Mouse (Mus musculus) CH12.LX (cell line): ENCODE results near the gene Zbtb20. TPM values are rescaled to one million over a fixed set of nuclear protein-coding genes. Genes with fewer than 3 reads are reported as not detected.

ENCODE experiments used
- DNase-seq: peaks from one replicate; pipeline ENCODE4 v3.0.0-alpha.2; 2013; ENCODE audit errors: extremely low read depth
- H3K27ac ChIP-seq: 2 replicates; pipeline ENCODE4 v1.5.1; 2012; ENCODE audit warnings: low read depth, mild to moderate bottlenecking, control low read depth, moderate library complexity; ENCODE audit not compliant: insufficient read depth
- H3K27me3 ChIP-seq: replicated peaks from 2 replicates; pipeline ENCODE3; 2012; ENCODE audit warnings: inconsistent platforms
- H3K36me3 ChIP-seq, 2 experiments: replicated peaks in 1 of 2; 2 replicates each; pipeline versions ENCODE3 to v1.6.1; 2012; ENCODE audit warnings: inconsistent platforms in 1 of 2, low read length in 1 of 2, mild to moderate bottlenecking in 1 of 2, mixed read lengths in 1 of 2, moderate library complexity in 1 of 2; ENCODE audit not compliant: control insufficient read depth in 1 of 2, insufficient read depth in 1 of 2
- H3K4me1 ChIP-seq, 2 experiments: 2 replicates each; pipeline ENCODE4 v1.6.1; 2012; ENCODE audit warnings: inconsistent platforms in 1 of 2, moderate library complexity in 1 of 2; ENCODE audit not compliant: insufficient read depth in 2 of 2, control insufficient read depth in 1 of 2
- H3K4me2 ChIP-seq: 2 replicates; pipeline ENCODE4 v1.6.1; 2012; ENCODE audit warnings: low read depth, mild to moderate bottlenecking, control low read depth; ENCODE audit not compliant: poor library complexity, insufficient read depth, severe bottlenecking
- H3K4me3 ChIP-seq, 3 experiments: fragments of 150-350 bp in 1 of 3; sonication (generic) in 1 of 3; replicated peaks in 1 of 3; 2 replicates each; pipeline versions ENCODE3 to v1.5.1; 2011 to 2012; ENCODE audit warnings: low read depth in 2 of 3, low read length in 2 of 3, mild to moderate bottlenecking in 2 of 3, moderate library complexity in 2 of 3, control low read depth in 1 of 3, improper control_type of control experiment in 1 of 3, inconsistent platforms in 1 of 3, mixed read lengths in 1 of 3; ENCODE audit not compliant: poor library complexity in 1 of 3
- H3K79me2 ChIP-seq: replicated peaks from 2 replicates; pipeline ENCODE4 v1.6.1; 2012; ENCODE audit warnings: mild to moderate bottlenecking, moderate library complexity; ENCODE audit not compliant: control insufficient read depth, poor library complexity, insufficient read depth, severe bottlenecking; ENCODE audit errors: extremely low read depth
- H3K9ac ChIP-seq: 2 replicates; pipeline ENCODE4 v1.6.1; 2012; ENCODE audit warnings: low read depth, mild to moderate bottlenecking, control low read depth, moderate library complexity; ENCODE audit not compliant: insufficient read depth
- H3K9me3 ChIP-seq: replicated peaks from 2 replicates; pipeline ENCODE3; 2012; ENCODE audit warnings: low read length, inconsistent platforms, mixed read lengths
- BHLHE40 ChIP-seq: IDR thresholded peaks from 2 replicates; pipeline ENCODE4 v1.6.1; 2011; ENCODE audit warnings: mild to moderate bottlenecking, low read depth, low read length, improper control_type of control experiment
- IRF4 ChIP-seq: IDR thresholded peaks from 2 replicates; pipeline ENCODE4 v1.6.1; 2014; ENCODE audit warnings: low read depth, mild to moderate bottlenecking, inconsistent platforms, low read length, improper control_type of control experiment
- MAZ ChIP-seq: IDR thresholded peaks from 2 replicates; pipeline ENCODE4 v1.6.1; 2012; ENCODE audit warnings: low read depth, mild to moderate bottlenecking, inconsistent platforms, low read length, improper control_type of control experiment, moderate library complexity
- MEF2A ChIP-seq: IDR thresholded peaks from 2 replicates; pipeline ENCODE4 v1.6.1; 2014; ENCODE audit warnings: low read depth, mild to moderate bottlenecking, inconsistent platforms, low read length, improper control_type of control experiment, borderline replicate concordance
- MXI1 ChIP-seq: IDR thresholded peaks from 2 replicates; pipeline ENCODE4 v1.6.1; 2011; ENCODE audit warnings: mild to moderate bottlenecking, low read depth, low read length, improper control_type of control experiment
- POLR2A ChIP-seq: IDR thresholded peaks from 2 replicates; pipeline ENCODE4 v1.6.1; 2011; ENCODE audit warnings: low read depth, mild to moderate bottlenecking, improper control_type of control experiment, low read length
- SIN3A ChIP-seq: IDR thresholded peaks from 2 replicates; pipeline ENCODE4 v1.6.1; 2012; ENCODE audit warnings: low read length, improper control_type of control experiment, inconsistent platforms
- TBP ChIP-seq: conservative IDR thresholded peaks from 2 replicates; pipeline ENCODE4 v1.6.1; 2011; ENCODE audit warnings: low read depth, low read length, improper control_type of control experiment
- USF1 ChIP-seq: IDR thresholded peaks from 2 replicates; pipeline ENCODE4 v1.6.1; 2014; ENCODE audit warnings: low read depth, mild to moderate bottlenecking, inconsistent platforms, low read length, improper control_type of control experiment
- ZMIZ1 ChIP-seq: IDR thresholded peaks from 2 replicates; pipeline ENCODE4 v1.6.1; 2012; ENCODE audit warnings: low read depth, mild to moderate bottlenecking, inconsistent platforms, low read length, improper control_type of control experiment
- dilution Hi-C: fragments of 300-500 bp; cut with MboI; formaldehyde crosslinking; loops from 2 replicates; pipeline ENCODE4 v1.14.3; 2020; ENCODE audit warnings: low sequenced_read_pairs; ENCODE audit not compliant: extremely low pct_unique_long_range_greater_than_20kb, extremely low pct_ligation_motif_present
- in situ Hi-C: fragments of 300-500 bp; cut with MboI; formaldehyde crosslinking; loops from 3 replicates; pipeline ENCODE4 v1.14.3; 2019; ENCODE audit warnings: low sequenced_read_pairs, low pct_ligation_motif_present, low pct_unique_long_range_greater_than_20kb, mixed read lengths
- polyA plus RNA-seq: library from polyadenylated mRNA; unstranded; fragments of >175 nt; gene quantifications from 2 replicates; pipeline ENCODE4 v1.2.1, GENCODE M21; 2012; ENCODE audit warnings: low read depth; ENCODE audit not compliant: insufficient read length
- total RNA-seq, 2 experiments: library from RNA; depleted of rRNA; stranded (reverse); fragments of 300-350 nt in 1 of 2; fragments of >200 nt in 1 of 2; gene quantifications; 2 replicates each; pipeline ENCODE4 v1.2.3; 2012 to 2014

Gene Zbtb20
- total and polyA plus RNA-seq, 3 experiments: 24.9 to 58.0 (median 51.6) TPM

DNA sequence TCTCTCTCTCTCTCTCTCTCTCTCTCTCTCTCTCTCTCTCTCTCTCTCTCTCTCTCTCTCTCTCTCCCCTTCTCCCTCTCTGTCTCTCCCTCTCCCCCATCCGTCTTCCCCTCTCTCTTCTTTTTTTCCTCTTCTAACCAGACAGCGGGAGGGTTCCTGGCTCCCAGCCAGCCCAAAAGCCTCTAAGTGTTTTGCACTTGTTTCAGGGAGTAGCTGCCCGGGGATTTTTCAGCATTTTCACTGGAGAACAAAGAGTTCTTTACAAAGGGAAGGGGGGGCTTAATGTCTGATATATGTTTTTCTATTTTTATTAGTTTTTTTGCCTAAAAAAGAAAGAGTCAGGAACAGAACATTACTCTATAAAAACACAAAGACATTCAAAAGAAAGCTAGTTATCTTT, 628.5 kb downstream of the Zbtb20 start:
- in situ Hi-C loops (loop anchor here (10.0 kb wide), 2 partner anchors 49 to 191 kb away; no protein-coding TSS in a partner anchor), dilution Hi-C loops (no loop called here)

DNA sequence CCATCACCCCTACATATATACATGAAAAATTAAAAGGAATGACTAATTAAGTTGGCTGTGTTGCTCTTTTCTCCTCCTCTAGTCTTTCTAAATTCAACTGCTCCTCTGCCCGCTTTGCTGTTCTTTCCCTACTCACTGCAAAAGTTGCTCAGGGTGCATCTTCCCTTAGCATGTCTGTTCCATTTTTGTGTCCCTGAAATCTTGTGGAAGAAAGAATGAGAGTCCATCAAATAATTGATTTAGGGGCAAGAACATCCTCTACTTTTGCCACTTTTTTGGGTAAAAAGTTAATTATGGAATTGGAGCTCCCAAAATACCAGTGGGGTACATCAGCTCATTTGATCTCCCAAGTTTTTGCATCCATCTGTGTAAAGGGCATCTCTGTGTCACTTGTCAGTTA, 628.9 kb downstream of the Zbtb20 start:
- in situ Hi-C loops: loop anchor here (10.0 kb wide), 2 partner anchors 50 to 190 kb away; no protein-coding TSS in a partner anchor
- H3K27me3 ChIP-seq: no peaks in the 10 kb centered on the region

More for the DNA sequence above, 628.5 kb downstream of the Zbtb20 start:
- Histone ChIP-seq H3K36me3 (no peaks in the 10 kb centered on the region), H3K9ac (peak overlapping the region; percentile 99), H3K27ac (peak overlapping the region; percentile 55; the same call in 1 of the 2 replicates), H3K9me3 (no peaks in the 10 kb centered on the region), H3K4me2 (peak overlapping the region; percentile 71), H3K4me1 (peaks cover 8 to 27% of the 10 kb centered on the region in 2 experiments), H3K79me2 (peaks cover 70% of the 10 kb centered on the region), H3K27me3 (no peaks in the 10 kb centered on the region), H3K4me3 (peak overlapping the region; percentile 68 to 80 (median 75))
- no peak for DNase-seq
- TF ChIP-seq POLR2A: no peak
- TF ChIP-seq IRF4: no peak
- TF ChIP-seq BHLHE40: no peak
- no peak for TF ChIP-seq MXI1
- TF ChIP-seq MEF2A: no peak
- TF ChIP-seq TBP: no peak
- no peak for TF ChIP-seq SIN3A

DNA sequence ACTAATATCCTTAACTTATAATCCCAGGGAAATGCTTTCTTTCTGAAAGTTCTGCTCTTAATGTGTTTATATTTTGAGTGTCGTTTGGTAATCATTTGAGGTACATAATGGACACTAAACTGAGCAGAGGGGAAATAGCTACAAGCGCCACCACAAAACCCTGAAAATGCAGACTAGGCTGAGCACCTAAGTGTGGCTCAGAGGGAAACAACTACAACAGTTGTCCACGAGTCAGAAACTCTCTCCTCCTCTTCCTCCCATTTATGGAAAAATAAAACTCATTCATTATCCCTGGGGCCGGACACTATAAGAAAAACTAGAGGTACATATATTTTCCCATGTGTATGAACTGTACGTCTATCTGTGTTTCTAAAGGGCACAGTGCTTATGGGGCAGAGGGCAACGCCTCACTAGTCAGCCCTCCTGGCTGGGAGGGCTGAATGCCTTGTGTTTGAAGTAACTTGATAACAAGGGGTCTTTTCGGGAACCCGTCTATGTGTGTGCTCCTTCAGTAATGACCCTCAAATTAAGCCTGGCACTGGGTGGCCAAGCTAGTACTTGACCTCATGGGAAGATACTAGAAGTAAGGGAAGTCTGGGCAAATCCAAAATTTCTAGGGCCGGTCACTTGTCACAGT, 629.8 kb downstream of the Zbtb20 start:
- Histone ChIP-seq H3K36me3 (no peaks in the 10 kb centered on the region), H3K27me3 (no peaks in the 10 kb centered on the region), H3K4me2 (peak overlapping the region; percentile 67), H3K79me2 (peaks cover 69% of the 10 kb centered on the region), H3K27ac (peak overlapping the region; percentile 98), H3K9ac (peak overlapping the region; percentile 99), H3K4me1 (peaks cover 1 to 16% of the 10 kb centered on the region in 2 experiments), H3K4me3 (peak overlapping the region; percentile 68 to 75 (median 69)), H3K9me3 (no peaks in the 10 kb centered on the region)
- TF ChIP-seq MAZ (no peak), TBP (peak; percentile 54; the same call in 1 of the 2 replicates), POLR2A (peak; percentile 52), USF1 (no peak)
- no peak for DNase-seq
- in situ Hi-C loops: loop anchor here (10.0 kb wide), 2 partner anchors 51 to 189 kb away; no protein-coding TSS in a partner anchor
- dilution Hi-C loops: no loop called here

More for the DNA sequence above, 628.9 kb downstream of the Zbtb20 start:
- TF ChIP-seq POLR2A (peak; percentile 21; the same call in 1 of the 2 replicates), ZMIZ1 (no peak)
- TF ChIP-seq, all 38 proteins: peak for 1
- Histone ChIP-seq H3K27ac (peak overlapping the region; percentile 68; the same call in 1 of the 2 replicates), H3K4me3 (peak overlapping the region; percentile 58 to 75 (median 68)), H3K4me2 (peak overlapping the region; percentile 81), H3K9ac (peak overlapping the region; percentile 99), H3K9me3 (no peaks in the 10 kb centered on the region), H3K36me3 (no peaks in the 10 kb centered on the region), H3K79me2 (peaks cover 67% of the 10 kb centered on the region), H3K4me1 (peaks cover 6 to 23% of the 10 kb centered on the region in 2 experiments)
- DNase-seq: no peak
- dilution Hi-C loops: no loop called here
